Mouse (Mus musculus) adrenal gland (tissue): ENCODE measurements around the gene Tiam2.

Experiments used
- intact Hi-C: fragments of 180-260 bp; cut with DNase I; formaldehyde crosslinking; loops from one replicate; pipeline ENCODE4 v1.15.1; 2025

The Tiam2 gene

DNA sequence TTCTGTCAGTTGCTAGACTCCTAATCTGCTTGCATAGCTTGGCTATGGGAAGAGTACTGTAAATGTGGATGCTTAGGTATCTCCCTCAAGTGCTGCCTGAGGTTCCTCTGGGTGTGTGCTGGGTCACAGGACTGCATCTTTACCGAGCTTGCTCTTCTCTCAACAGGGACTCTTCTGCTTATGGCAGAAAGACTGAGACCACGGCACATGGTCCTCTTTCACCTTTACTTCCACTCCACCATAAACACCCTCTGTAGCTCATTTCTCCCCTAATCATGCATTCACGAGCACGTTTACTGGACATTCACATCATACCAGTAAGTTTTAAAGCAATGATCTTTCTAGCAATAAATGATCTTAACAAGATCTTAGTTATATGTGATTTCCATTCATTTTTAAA, 63.4 kb downstream of the Tiam2 start:
- intact Hi-C loops, result no loop called here

DNA sequence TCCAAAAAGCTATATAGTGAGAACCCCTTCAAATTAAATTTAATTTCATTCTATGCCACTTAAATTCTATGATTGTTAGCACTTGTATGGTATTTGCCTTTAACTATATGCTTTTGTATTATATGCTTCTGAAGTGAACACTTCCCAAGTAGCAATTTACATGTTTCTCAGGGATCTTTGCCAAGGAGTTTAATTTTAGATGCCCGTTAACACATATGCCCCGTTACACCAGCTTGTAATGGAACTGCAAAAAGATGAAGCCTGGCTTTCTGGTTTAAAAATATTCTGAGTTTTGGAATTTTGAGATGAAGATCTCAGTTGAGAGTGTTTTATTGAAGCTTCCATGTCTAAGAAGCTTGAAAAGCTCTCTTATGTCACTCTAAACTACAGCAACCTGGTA, 67.6 kb downstream of the Tiam2 start:
- intact Hi-C loops, result no loop called here

DNA sequence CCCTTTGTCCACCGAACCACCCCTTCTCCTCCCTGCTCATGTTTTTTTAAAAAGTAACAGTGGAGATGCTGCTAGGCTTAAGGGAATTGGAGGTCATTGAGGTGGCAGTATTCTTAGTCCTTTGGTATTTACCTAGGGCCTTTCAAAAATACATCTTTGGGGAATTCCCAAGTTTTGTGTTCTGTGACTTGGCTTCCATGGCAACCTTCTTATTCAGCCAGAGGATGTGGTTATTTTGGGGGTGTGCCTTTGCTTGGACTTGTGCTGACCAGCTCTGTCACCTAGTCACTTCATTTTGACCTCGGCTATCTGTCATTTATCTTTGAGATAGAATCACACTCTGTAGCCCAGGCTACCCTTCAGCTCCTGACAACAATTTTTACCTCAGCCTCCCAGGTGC, 68.6 kb downstream of the Tiam2 start:
- intact Hi-C loops, result no loop called here

DNA sequence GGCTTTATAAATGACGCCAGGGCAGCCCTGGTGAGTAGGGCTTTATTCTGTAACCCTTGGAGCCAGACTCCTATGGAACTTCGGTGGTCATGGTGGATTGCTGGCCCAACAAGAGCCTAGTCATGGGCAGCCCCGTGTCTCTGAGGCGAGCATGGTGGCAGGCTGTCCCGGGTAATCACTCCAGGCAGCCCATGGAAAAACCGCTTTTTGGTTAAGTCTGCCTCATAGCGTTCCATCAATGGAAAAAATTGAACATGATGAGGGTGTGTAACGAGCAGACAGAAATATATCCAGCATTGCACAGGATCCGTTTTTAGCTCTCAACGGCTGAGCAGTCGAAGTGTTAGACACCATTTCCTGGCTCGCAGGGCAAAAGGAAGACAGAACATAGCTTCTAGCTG, 70.5 kb downstream of the Tiam2 start:
- intact Hi-C loops, result no loop called here

DNA sequence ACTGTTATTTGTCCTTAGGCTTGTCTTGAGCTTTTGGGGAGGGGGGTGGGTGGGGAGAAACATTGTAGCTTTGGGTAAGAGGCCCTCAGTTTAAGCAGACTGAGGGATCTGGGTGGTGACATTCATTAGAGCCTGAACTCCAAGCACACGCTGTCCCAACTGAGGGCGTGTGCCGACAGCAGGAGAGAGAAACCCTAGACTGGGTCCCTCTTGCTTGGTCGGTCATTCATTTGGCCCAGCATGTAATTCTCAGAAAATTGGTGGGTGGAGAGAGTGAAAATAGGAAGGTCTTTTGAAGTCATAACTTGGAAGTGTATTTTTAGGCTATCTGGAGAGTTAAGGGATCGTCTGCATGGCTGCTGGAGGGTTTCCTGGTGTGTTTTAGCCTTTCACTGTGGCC, 71.5 kb downstream of the Tiam2 start:
- intact Hi-C loops, result no loop called here

DNA sequence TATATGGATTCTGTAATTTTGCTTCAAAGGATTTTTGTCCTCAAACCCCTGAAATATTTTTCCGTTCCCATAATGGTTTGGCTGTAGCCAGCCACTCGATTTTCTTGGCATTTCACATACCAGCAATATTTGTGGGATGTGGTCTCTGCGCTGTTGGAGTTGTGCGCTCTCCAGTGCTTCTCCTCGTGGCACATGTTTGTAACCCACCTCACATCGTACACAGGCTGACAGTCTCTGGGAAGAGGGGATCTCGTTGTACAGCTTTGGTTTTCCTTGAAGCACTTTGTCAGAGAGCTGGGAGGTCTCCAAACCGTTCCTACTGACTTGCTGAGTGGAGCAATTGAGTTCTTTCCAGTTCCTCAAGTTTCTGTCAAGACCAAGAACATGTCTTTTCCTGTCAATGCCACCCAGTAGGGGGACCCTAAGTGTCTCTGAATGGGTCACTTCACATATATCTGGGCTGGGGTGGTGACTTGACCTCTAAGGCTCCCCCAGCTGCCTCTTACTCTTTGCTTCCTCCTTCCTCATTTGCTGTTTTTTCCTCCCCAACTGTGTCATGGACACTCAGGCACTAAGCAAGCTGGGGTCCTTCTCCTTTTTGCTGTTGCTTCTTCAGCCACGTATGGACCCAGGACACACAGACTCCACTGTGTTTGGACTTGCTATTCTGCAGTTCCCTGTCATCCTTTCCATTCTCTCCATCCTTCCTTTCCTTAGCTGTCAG, 79.1 kb downstream of the Tiam2 start:
- intact Hi-C loops, result no loop called here

DNA sequence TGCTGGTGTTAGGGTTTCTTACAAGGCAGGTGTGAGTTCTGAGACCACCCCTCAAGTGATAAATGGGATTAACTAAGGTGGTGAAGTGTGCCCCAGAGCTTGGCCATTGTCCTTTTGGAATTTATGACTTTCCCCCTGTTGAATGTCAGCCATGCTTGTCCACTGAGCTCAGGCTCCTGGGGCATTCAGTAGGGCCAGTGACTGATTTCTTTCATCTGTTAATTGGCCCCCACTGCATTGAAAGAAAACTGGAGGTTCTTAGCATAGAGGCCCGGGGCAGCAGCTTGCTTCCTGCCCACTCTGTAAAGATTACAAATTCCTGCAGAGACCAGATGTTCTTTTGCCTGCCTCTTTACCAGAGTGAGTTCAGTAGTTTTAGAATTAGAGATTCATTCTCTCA, 80.7 kb downstream of the Tiam2 start:
- intact Hi-C loops, result no loop called here

DNA sequence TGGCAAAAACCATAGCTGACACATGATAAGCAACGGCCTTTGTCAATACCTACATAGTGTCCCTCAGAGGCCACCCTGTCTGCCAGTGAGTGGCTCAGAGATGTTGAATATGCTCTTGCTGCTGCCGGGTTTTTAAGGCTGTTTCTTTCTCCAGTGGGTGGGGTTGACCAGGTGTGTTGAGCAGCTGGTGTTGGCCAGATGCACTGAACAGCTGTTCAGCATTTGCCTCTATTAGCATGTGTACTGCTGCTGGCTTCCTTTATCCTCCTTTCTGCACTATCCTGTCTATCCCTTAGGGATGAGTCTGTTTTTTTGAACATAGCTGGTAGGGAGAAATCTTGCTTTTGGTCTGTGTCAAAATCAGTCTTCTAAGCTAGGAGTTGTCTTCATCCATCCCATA, 83.9 kb downstream of the Tiam2 start:
- intact Hi-C loops, result no loop called here

DNA sequence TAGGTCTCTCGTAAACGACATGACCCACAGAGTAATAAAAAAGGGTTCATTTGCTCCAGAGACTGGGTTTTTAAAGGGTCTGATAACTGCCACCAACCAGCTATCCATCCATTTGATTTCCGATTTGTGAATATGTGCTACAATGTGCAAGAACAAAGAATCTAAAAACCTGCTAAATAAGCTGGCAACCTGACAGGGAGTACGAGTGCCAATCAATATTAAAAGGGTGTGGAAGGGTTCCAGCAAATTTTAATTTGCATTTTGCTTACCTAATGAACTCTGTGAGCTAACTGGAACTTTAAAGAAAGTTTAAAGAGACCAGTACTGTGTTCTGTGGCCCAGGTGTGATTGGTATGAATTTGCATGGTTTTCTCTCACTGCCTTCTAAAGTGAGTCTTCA, 86.4 kb downstream of the Tiam2 start:
- intact Hi-C loops, result no loop called here

DNA sequence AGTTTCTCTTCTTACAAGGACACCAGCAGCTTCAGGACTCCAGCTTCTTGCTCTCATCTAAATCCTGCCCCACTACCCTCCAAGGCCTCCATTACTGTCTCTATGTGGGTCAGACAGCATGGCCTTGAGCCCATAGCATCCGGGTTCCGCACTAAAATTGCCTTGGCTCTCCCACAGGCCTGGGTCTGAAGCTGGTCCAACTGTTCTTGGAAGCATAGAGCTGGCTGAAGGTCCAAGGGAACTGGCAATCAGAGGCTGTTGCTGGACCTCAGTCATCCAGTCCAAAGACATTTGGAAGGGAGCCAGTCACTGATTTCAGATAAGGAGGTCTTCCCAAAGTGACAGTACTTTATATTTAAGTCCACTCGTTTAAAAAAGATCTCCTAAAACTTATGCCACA, 89.2 kb downstream of the Tiam2 start:
- intact Hi-C loops, result no loop called here

DNA sequence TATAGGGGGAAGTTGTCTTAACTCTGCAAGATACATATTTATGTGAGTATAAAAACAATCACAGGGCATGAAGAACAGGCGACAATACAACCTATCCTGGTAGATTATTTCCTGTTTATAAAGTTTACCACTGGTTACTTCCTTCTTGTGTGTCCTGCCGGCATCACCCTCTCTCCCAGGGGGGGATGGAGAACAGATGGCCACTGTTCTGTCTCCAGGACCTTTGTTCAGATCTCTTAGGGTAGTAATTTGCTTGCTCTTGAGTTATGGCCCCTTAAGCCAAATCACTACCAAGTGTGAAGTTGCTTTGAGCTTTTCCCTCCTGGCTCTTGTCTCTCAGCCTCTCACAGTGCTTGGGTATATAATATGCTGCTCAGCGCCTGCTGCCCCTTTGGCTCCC, 90.0 kb downstream of the Tiam2 start:
- intact Hi-C loops, result no loop called here

DNA sequence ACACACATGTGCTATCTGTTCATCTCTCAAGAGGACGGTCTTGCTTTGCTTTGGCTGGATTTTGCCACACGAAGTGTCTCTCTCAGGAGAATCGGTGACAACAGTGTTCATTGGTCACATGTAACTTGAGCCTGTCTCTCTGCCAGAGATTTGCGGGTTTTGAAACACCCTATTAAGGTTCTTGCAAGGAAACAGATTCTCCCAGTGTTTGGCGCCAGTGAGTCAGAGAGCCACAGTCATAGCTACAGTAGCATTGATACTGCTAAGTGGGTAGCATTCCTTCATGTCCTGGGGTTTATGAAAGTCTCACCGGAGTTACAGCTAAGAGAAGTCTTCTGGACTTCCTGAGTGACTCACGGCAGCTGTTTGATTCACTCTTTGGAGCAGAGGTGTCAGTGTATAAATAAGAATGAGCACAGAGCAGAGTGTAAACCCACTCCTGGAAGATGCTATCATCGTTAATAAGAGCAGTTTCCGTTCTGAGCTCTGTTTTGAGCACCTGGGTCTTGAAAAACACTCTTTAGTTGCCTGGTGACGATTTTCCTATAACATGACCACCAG, 93.1 kb downstream of the Tiam2 start:
- intact Hi-C loops, result no loop called here

DNA sequence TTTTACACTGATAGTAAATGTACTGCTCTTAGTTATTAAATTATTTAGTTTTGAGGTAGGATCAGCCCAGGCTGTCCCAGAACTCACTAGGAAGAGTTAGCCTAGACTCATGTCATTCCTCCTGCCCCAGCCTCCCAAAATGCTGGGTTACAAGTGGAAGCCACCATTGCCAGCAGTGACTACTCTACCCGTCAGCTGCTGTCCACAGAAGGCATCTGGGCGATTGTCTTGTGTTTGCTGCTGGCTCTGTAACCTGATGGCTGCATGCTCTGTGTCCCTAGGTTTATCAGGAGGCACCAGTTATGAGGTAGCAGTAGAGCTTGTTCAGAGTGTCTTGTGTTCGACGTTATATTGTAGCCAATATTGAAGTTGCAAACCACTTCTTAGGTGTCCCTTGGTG, 93.8 kb downstream of the Tiam2 start:
- intact Hi-C loops, result no loop called here

DNA sequence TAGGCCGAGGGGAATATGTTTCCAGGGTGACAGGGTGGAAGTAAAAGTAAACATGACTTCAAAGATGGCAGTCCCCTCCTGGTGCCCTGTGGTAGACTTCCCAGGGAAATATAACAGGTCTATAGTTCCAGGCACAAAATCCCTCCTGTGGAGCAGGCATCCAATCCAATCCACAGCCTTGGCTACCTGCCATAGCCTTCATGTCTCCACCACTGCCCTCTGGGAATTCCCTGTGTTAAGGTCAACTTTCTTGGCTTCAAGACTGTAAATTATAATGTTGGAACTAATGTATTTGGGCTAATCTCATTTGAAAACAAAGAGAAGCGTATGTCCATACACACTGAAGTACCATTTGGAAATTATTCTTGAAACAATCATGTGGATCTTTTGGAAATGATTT, 97.0 kb downstream of the Tiam2 start:
- intact Hi-C loops, result no loop called here

DNA sequence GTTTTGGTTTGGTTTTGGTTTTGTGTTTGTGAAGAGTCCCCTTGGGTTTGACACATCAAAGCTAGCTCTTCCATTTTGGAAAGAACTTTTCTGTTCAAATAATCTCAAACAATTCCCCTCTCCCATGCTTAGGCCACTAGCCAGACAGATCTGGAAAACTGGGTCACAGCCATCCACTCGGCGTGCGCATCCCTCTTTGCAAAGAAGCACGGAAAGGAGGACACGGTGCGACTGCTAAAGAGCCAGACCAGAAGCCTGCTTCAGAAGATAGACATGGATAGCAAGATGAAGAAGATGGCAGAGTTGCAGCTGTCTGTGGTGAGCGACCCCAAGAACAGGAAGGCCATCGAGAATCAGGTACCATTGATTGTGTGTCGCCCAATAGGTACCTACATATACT, 102.3 kb downstream of the Tiam2 start:
- intact Hi-C loops, result no loop called here

DNA sequence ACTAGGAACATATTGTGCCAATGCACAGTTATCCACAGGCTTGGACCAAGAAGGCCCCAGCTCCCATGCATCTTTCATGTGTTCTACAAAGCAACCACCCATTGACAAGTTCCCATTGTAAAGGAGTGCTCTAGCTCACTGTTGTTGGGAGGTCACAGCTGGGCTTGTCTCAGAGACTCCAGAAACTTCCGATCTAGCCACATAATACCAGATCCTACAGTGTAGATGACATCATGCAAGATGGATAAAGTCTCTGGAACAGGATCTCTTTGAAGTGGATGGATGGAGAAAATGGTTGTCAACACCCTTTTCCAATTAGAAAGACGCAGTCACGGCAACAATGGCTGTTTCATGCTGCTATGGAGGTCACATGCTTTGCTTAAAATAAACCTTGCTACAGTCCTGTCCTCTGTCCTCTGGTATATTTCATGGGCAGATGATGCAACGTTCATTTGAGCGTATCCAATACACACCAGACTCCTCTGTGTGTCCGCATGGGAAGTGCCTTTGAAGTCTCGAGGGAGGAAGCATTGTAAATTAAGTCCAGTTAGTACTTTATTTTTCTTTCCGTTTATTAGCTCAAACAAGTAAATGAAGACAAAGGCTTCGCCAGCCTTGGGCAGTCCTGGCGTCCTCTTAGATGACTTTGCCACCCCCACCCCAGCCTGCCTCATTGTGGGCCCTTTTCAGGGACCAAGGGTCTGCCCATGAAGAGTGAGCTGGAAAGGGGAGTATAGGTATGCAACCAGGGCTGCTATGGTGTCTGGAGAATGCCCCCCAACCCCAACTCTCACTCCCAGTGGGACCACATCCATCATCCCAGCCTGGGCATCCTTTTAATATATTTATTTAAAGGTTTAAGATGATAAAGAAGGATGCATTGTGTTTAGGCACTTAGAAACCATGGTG, 106.5 kb downstream of the Tiam2 start:
- intact Hi-C loops, result no loop called here

DNA sequence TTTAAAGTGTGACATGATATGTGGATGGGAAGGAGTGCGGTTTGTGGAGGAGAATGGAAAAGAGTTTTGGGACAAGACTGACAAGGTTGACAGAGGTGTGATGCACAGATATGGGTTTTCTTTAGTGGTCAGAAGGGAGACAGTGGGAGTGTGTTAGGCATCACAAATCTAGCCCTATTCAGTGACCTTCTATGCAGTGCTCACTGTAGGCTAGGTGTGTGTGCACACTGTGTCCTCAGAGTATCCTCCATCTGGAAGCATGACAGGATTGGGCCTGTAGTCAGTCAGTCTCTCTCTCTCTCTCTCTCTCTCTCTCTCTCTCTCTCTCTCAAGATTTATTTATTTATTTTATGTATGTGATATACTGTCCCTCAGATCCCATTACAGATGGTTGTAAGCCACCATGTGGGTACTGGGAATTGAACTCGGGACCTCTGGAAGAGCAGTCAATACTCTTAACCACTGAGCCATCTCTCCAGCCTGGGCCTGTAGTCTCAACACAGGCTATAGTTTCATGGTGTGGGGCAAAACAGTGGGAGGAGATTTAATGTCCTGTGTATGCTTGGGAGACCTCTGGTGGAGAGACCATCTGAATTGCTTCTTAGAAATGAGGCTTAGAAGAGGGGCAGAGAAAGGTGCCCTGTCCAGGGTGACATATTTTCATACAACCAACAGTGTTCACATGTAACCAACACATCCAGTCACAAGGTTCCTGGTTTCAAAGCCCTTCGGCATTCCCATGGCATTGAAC, 107.3 kb downstream of the Tiam2 start:
- intact Hi-C loops, result no loop called here

DNA sequence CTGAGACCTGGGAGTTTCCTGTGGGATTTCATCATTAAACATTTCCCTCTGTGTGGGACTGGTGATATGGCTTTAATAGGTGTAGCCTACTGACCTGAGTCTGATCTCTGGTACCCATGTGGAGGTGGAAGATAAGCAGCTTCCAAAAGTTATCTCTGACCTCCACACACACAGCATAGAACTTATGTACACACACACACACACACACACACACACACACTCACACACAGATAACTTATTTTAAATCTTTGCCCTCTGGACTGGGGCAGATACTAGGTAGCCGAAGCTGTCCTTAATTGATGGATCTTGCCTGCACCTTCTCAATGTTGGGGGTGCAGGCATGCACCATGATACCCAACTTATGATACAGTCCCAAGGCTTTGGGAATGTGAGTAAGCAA, 108.9 kb downstream of the Tiam2 start:
- intact Hi-C loops, result no loop called here

DNA sequence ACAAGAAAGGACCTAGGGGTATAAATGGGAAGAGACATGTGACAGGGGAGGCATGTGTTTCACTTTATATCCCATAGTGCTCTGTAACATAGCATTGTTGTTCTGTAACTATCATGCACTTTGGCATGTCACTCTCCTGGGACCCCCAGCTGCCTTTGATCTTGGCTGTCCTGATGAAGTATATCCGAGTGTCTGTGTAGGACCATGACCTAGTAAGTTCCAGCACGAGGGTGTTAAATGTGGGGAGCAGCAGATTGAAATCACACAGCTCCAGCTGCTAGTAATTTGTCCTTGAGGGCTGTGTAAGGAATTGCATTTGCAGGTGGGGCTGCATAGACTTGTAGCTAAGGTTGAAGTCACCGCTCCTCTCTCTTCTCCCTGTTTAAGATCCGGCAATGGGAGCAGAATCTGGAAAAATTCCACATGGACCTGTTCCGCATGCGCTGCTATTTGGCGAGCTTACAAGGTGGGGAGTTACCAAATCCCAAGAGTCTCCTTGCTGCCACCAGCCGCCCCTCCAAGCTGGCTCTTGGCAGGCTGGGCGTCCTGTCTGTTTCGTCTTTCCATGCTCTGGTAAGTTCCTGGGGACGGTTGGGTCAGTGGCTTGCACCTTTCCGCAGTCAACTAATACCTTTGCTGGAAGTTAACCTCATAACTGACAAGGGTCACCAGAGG, 110.6 kb downstream of the Tiam2 start:
- intact Hi-C loops, result no loop called here

DNA sequence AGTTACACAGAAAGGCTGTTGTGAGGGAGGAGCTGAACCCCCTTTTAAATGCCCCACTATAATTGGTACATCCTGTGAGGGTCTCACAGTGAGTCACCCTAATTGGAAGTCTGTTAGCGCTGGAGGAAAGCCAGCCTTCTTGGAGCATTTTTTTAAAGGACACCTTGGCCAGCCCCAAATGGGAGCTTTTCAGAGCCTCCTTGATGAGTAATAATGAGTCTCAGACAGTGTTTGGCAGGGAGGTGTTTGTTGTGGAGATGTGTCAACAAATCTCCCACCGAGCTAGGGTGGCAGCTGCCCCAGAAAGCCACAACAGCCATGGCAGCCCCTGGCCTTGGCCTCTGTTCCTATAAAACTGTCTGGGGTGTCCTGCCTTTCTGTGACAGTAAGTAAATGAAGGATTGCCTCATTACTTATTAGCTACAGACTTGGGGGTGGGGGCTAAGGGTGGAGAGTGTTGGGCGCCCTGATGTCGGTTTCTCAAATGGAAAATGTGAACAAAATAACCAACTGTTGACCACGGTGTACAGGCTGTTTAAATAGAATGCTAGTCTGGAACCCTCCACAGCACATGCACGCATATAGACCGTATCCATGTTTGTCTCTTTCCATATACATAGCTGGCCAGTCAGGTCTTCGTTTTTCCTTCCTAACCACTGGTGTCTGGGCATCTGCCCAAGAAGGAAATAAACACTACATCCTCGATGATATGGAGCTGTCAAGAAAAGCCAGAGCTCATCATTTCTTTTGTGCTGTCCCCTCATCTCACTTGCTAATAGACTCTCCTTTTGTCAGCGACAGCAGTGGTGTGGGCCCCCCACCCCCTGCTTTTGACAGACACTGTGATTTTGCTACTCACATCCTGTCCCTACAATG, 116.4 kb downstream of the Tiam2 start:
- intact Hi-C loops, result no loop called here
